Mouse (Mus musculus) cerebellum, adult 18-20 months (tissue): ENCODE data around the gene Fgfr2.

Experiments
- DNase-seq, 2 experiments: peaks; one replicate each; pipeline ENCODE4 v3.0.0; 2021

Gene Fgfr2

GRCm38 (mm10) chr7:132772440-132772839 is 350.7 kb downstream of the Fgfr2 start:
- no peak for DNase-seq

DNA sequence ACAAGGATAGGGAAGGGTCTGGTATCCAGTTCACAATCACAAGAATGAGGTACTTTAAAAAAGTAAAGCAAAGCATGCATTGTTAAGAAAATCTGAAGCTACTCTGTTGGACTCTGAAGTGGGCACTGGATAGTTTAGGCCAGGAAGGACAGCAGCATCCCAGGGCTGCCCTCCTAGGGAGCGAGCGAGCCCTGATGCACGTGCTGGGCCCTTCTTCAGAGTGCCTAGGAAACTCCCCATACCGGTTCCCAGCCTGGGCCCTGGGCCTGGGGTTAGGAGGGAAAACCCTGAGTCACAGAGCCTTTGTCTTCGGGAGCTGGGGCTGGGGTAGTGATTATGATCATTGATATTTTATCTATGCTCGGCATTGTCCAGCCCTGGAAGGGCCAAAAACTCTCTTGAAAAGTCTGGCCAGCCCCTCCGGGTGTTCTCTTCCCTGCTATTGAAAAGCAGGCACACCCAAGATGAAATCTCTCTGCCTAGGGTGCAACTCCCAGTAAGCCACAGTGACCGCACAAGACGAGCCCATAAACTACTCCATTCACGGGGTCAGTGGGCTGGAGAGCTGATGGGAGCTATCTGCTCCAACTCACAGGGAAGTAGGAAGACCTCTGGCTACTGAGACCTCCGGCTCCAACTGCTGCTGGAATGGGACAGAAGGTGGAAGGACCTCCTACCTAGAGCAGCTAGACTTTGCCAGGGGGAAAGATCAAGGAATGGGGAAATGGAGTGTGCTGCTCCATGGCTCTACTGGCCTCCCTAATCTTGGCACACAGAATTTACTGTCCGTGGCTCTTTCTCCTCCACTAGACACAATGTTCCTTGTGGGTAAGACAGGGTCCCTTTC is 354.4 kb downstream of the Fgfr2 start:
- peak; percentile 51 to 56 for DNase-seq

DNA sequence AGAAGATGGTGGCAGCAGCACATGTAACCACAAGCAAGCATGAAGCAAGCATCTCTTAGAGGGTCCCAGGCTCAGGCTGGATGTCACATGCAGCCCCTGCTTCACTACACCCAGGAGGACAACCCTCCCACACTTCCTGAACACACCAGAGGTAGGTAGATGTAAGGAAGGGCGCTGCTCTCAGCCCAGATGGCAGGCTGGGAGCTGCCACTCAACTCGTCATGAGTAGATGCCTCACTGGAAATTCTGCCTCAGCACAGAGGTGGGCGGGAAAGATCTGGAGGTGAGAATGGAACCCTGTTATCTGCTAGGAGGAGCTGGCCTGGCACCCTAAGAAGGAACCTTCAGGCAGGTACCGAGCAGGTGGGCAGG is 355.2 kb downstream of the Fgfr2 start:
- DNase-seq = no peak

DNA sequence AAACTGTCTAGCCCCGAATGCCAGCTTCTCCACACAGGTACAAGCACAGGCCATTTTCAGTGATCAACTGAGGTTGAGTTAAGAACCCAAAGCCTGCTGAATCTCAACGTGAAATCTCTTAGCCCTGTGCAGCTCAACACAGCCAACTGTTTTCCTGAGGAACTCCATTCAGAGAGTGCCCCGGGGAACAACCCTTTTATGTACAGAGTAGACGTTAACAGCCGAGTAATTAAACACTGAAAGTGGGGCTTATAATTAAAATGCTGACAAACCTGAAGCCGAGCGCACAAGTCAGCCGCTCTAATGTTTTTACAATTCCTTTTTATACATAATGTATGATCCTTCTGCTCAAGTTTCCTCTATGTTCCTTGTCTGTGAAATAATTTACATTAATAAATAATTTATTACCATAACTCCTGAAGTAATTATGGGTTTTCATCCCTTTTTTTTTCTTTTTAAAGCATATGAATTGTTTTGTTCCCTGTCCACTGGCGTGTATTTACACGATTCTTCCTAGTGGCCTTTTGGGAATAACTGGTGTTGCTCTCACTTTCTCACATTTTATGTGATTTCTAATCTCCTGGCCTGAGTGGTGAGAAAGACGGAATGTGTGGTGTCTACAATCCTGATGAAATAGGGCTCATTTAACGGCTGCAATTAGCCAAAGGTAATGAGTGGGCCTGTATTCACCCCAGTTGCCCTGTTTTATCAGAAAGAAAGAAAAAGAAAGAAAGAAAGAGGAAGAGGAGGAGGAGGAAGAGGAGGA is 355.7 kb downstream of the Fgfr2 start:
- DNase-seq = no peak

DNA sequence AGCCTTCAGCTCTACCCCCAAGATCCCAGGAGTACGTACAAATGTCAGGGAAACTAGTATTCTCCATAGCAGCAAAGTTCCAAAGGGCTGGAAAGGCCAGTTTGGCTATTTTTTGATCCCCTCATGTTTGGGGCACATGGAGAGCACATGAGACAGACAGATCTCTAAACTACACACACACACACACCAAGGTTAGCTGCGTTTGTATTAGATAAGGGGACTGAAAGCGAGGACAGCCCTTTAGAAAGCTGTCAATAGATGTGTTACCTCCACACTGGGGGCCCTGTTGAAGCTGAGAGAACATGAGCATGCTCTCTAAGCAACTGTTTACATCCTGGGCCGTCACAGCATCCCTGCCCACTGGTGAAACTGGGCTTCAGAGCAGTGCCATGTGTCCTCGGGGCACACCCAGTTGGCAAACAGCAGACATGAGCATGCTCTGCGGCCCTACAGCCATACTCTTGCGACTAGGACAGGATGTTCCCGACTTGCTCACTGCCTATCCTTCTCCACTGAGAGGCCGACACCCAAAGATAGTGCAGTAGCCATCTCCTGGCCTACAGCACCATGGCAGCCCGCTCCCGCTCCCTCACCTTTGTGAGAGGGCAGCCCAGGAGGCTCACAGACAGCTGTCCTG is 356.8 kb downstream of the Fgfr2 start:
- peak; percentile 55 to 64 for DNase-seq

GRCm38 (mm10) chr7:132765629-132766186 is 357.4 kb downstream of the Fgfr2 start:
- DNase-seq = no peak

DNA sequence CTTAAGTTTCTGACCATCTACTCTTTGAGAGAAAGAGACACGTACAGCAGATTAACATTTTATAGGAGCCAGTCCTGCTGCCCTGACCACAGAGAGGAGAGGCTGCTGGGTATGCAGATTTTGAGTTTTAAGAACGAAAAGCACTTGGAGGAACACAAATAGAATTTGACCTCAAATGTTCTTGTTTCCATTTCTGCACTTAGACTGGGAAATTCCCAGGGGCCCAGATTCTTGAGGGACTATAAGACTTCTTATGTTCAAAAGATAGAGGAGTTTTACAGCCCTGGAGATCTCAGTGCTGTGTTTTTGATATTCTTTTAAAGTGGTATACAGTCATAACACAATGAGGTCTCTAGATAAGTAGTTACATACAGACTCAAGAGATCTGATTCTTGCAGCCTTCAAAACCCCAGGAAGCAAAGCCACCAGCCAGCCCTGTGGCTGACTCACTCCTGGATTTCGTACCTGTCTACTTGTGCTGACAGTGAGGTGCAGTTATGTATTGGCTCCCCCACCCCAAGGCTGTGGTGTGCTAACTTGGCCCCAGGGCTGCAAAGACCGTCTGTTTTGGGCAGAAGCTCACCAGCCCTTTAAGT is 358.2 kb downstream of the Fgfr2 start:
- no peak for DNase-seq

DNA sequence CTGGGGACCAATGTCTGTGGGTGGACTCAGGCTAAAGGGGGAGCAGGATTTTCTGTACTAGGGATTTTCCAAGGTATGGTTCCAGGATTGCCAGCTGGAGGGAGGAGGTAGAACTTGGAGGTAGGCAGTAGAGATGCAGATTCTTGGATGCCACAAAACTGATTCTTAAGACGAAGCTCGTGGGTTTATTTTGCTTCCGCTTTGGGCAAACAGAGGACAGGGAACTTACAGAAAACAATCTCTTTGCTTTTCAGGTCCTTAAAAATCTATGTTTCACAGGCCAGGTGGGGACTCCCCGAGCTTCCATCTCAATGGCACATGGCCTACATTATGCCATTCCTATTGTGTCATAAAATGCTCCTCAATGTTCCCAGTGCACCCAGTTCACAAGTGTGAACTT is 358.8 kb downstream of the Fgfr2 start:
- DNase-seq = no peak

- DNase-seq = no peak
Measured at GRCm38 (mm10) chr7:132763911-132764310, 359.2 kb downstream of the Fgfr2 start.

DNA sequence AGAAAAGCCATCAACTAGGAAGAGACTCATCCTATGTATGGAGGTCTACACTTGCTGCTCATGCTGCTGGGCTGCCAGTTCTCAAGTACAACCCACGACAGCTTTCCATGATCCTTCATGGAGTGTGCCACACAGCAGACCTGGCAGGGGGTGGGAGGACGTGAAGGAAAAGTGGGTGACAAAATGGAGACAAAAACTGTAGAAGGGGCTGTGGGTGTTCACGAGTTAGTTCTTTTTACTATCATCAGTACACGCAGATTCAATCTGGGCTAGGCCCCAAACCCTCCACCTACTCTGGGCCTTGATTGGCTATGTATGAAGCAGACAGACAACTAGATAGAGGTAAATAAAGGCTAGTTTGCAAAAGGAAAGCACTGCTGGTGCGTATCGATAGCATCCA is 359.8 kb downstream of the Fgfr2 start:
- no peak for DNase-seq

GRCm38 (mm10) chr7:132761409-132761808 is 361.7 kb downstream of the Fgfr2 start:
- no peak for DNase-seq

- no peak for DNase-seq
Measured at GRCm38 (mm10) chr7:132760589-132761180, 362.5 kb downstream of the Fgfr2 start.

DNA sequence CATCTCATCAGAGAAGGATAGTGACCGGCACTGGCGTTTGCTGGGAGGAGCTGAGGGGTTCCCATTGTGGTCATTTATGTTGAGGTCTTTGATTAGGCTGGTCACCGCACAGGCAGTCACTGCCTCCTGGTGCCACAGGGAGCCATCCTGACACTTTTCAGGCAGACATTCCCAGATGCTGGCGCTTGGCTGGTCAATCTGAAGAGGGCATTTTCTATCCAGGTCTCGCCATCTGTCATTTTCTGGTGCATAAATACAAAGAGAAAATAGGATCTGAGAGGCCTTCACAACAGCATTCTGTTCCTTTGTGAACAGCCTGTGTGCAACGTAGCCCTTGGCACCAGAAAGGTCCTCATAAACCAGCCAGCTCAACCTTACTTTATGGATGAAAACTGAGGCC is 363.2 kb downstream of the Fgfr2 start:
- peak; percentile 77 to 84 for DNase-seq

DNA sequence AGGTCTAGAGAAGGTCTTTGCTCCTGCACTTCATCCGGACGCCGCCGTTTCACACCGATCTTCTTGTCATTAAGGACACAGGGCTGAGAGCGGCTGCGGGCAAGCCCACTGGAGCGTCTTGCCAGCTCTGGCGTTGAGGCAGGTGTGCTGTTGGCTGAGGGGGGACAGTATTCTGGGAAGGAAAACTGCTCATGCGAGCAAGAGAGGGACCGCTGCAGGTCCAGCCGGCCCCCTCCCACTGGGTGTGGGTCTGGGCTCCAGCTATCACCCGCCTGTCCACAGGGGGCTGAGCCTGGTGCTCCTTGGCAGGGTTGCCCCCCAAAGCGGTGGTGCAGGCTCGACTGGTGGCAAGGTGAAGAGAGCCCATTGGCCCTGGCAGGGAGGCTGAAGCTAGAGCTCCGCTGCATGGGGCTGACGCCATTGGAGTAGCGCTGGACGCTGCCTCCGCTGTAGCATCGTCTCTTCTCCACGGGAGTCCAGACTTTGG is 363.7 kb downstream of the Fgfr2 start:
- peak; percentile 49 to 64 for DNase-seq

GRCm38 (mm10) chr7:132758875-132759274 is 364.3 kb downstream of the Fgfr2 start:
- peak; percentile 54 to 72 for DNase-seq

- no peak for DNase-seq
Measured at GRCm38 (mm10) chr7:132756325-132756724, 366.8 kb downstream of the Fgfr2 start.

- peak; percentile 46 to 59 for DNase-seq
Measured at GRCm38 (mm10) chr7:132754389-132754750, 368.8 kb downstream of the Fgfr2 start.

GRCm38 (mm10) chr7:132753518-132754388 is 369.4 kb downstream of the Fgfr2 start:
- peak in 1 of 2 experiments; percentile 50 for DNase-seq

GRCm38 (mm10) chr7:132751716-132752115 is 371.4 kb downstream of the Fgfr2 start:
- DNase-seq = no peak

DNA sequence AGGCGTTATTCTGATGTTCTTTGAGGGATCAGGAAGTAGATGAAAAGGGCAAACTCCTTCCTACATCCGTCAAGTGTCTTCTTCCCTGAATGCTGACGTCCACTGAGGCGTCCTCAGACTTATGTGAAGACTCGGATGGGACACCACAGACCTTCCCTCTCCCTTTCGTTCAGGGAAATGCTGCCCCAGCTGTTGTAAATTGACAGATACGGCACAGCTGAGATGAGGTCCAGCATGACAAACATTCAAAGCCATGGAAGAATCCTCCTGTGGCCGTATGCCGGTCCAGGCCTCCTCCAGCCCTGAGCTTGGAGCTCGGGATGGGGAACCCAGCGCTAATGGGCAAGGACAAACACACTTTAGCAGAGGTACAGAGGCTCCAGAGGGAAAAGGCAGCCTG is 373.6 kb downstream of the Fgfr2 start:
- no peak for DNase-seq

DNA sequence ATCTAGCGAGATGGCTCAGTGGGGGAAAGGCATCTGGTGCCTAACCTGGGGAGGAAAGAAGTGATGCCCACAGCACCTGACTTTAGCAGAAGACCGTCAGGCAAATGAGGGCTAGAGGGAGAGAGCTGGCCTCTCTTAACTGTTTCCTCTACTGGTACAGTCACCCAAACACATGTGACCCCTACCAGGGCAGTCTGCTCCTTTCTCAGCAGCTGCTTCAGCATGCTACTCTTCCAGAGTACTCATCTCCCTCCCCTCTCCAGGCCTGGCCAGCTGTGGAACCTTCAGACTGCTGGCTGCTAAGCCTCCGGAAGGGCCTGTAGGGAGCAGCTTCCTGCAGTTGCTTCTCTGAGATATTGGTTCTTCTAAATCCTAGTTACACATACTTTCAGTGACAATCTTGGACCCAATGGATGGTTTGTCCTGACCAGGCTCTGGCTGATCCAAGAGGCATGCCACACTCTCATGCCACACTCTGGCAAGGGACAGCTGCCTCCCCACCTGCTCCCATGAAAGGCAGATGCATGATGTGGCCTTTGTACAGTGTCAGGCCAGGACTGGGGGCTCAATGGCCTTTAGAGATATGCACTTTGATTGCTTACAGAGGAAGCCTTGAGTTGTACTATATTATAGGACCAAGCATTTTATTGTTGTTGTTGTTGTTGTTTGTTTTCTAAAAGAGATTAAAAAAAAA is 374.9 kb downstream of the Fgfr2 start:
- no peak for DNase-seq
